Mouse (Mus musculus) bone marrow macrophage, adult 2 months (primary cell): ENCODE results near the gene 9530003J23Rik.

Experiments used
- CTCF ChIP-seq: IDR thresholded peaks from 2 replicates; pipeline ENCODE4 v1.5.1; 2012; ENCODE audit warnings: low read depth, mild to moderate bottlenecking, low read length, moderate library complexity
- POLR2A ChIP-seq: IDR thresholded peaks from 2 replicates; pipeline ENCODE4 v1.6.1; 2012; ENCODE audit warnings: mild to moderate bottlenecking, low read depth, low read length, borderline replicate concordance

- no peak for TF ChIP-seq CTCF
- TF ChIP-seq POLR2A: no peak
Measured at GRCm38 (mm10) chr10:117283871-117284577, 45.5 kb upstream of the 9530003J23Rik start.
